Mouse (Mus musculus) left cerebral cortex, adult 6 months (tissue): ENCODE results near the gene Yae1d1. TPM values are rescaled to one million over a fixed set of nuclear protein-coding genes. Genes with fewer than 3 reads are reported as not detected.

Experiments used
- long read RNA-seq, 2 experiments: library from polyadenylated mRNA; unstranded; transcript quantifications; one replicate each; pipeline ENCODE4 v2.0.0; 2019 to 2020
- polyA plus RNA-seq: library from polyadenylated mRNA; unstranded; fragments of <200 nt; fragmentation: Nextera tagmentation; gene quantifications from 2 replicates; pipeline ENCODE4 v1.2.3, GENCODE M21; 2021

Gene Yae1d1
- polyA plus RNA-seq: 58.9 and 70.4 TPM in 2 replicates
- long read RNA-seq, experiment 1, full-length matches to known transcripts: 110 of 116 reads
- long read RNA-seq, experiment 1, partial matches to known transcripts: 1 of 116 reads
- long read RNA-seq, experiment 1, other reads (novel, unspliced or antisense): 5 of 116 reads
- long read RNA-seq, experiment 2, full-length matches to known transcripts: 75 of 86 reads
- long read RNA-seq, experiment 2, partial matches to known transcripts: 2 of 86 reads
- long read RNA-seq, experiment 2, other reads (novel, unspliced or antisense): 9 of 86 reads

GRCm38 (mm10) chr13:17992697-17993514 lies at the start of gene Yae1d1:
Gene Yae1d1, minus strand, starts transcription at chr13:17993349.

GRCm38 (mm10) chr13:17944078-17944917 lies 48.9 kb downstream of the Yae1d1 start, which contains the start of gene Rala:
Gene Rala, minus strand, starts transcription at chr13:17944239.

Other genes starting within 250 kb of the Yae1d1 start
- 8.0 and 10.7 TPM in 2 replicates for gene Cdk13, start 188.3 kb downstream of the Yae1d1 start, polyA plus RNA-seq
- gene Rala, start 49.1 kb downstream of the Yae1d1 start, polyA plus RNA-seq: 81.2 and 127 TPM in 2 replicates